Mouse (Mus musculus) layer of hippocampus, postnatal 36 days (tissue): ENCODE measurements around the gene Psmb2. TPM values are rescaled to one million over a fixed set of nuclear protein-coding genes. Genes with fewer than 3 reads are reported as not detected.

Source experiments
- DNase-seq, 2 experiments: peaks; one replicate each; pipeline ENCODE4 v3.0.0; 2022
- total RNA-seq, 2 experiments: library from RNA; stranded (reverse); gene quantifications; 2 replicates each; pipeline ENCODE4 v1.2.3; 2021

Gene Psmb2
- 100 to 1,000 TPM; 103 to 111 TPM for total RNA-seq

DNA sequence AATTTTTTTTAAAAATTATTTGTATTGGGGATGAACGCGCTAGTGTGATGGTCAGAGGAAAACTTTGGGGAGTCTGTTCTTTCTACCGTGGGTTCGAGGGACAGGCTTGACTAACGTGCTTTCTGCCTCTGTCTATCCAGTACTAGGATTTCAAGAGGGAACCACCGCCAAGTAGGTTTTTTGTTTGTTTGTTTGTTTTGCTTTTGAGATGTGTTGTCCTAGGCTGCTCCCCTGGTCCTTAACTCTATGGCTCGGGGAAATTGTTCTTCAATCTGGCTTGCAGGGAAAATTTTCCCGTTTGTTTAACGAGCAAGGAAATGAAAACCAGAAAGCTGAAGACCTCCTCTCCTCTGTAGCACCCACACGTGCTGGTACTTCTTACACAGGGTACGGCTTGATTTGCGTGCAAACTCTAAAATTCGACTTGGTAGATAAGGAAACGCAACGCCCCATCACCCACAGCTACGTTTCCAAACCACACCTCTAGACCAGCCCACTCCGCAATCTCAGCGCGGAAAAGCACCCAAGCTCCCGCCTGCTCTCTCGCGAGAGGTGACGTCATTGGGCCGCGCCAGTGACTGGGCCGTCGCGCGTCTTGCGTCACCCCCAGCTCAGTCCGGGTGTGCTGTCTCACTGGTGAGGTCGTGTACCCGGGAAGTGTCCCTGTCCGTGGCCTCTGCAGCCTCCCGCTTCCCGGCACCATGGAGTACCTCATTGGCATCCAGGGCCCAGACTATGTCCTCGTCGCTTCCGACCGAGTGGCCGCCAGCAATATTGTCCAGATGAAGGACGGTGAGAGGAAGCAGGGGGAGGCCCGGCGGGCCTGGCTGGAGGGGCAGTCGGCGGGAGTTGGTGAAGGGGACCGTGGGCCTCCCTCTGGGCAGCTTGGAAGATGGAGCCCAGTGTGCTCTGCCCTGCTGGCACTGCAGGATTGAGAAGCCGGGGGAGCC lies at the start of gene Psmb2:
Gene Psmb2, plus strand, starts transcription at position 577 of the 950 bp plus-strand sequence.
- DNase-seq: peak; percentile 98

DNA sequence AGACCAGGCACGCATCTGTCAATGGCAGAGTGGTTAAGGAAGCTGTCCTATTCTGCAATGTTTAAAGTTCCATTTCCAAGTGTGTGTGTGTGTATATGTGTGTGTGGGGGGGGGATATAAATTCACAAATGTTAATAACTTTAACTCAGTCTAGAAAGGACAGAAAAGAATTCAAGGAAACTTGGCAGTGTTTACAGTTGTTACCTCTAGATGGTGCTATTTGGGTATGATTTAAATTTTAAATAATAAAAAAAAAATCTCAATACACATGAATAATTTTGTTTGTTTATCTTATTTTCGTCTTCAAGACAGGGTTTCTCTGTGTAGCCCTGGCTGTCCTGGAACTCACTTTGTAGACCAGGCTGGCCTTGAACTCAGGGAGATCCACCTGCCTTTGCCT lies 45.5 kb upstream of the Psmb2 start:
- DNase-seq: no peak

DNA sequence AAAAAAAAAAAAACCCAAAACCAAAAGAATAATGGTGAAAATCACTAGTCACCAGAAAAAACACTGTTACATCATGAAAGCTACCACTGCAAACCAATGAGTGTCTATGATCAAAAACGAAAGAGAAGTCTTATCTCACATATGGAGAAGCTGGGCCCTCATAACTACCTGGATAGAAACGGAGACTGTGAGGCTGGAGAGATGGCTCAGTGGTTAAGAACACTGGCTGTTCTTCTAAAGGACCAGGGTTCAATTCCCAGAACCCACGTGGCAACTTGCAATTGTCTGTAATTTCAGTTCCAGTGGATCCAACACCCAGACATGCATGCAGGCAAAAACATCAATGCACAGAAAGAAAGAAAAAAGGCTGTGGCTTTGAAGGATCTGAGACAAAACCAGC lies 44.8 kb upstream of the Psmb2 start:
- DNase-seq: no peak

DNA sequence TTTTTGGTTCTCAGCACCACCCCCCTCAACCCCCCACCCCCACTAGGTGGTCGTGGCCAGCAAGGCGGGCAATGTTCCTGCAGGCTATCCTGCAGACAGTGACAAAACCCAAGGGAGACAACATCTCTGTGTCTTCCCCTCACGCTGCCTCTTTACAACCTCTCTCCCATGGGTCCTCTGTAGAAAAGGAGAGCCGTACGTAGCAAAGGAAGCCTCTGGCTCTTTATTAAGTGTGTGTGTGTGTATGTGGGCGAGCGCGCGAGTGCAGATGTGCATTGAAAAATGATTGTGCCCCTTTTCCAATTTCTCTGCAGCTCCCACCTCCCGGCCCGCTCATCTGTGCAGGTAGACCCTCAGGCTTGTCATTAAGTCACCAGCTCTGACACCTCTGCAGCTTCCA lies 41.1 kb upstream of the Psmb2 start:
- no peak for DNase-seq

DNA sequence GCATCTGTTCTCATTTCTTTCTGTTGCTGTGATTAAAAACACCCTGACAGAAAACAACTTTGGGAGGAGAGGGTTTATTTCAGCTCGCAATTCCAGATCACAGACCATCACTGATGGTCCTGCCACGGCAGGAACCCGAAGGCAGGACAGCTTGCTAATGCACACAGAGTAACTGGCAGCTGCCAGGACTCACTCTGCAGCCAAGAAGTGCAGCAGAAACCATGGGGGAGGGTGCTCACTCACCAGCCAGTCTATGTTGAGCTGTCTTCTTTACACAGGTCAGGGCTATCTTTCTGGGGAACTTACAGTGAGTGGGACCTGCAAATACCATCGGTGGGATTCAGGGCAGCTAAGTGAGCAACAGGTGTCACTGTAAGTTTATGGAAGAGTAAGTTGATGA lies 40.0 kb upstream of the Psmb2 start:
- DNase-seq: no peak

DNA sequence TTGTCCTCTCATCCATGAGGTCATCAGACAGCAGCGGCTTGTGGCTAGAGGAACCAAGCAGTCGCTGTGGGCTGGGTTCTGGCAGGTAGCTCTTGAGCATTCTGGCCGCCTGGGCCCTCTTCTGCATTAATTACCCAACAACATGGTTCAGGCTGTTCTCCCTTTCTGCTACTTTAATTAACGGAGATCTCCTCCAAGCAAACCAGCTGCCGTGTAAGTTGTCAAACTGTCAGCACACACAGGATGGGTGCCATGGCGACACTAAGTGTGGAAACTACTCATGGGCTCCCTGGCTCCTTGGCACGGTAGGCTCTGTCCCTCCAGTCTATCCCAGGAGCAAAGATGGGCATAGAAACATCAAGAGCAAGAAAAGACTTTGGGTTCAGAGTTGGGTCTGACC lies 38.1 kb upstream of the Psmb2 start:
- DNase-seq: peak; percentile 16 to 27

DNA sequence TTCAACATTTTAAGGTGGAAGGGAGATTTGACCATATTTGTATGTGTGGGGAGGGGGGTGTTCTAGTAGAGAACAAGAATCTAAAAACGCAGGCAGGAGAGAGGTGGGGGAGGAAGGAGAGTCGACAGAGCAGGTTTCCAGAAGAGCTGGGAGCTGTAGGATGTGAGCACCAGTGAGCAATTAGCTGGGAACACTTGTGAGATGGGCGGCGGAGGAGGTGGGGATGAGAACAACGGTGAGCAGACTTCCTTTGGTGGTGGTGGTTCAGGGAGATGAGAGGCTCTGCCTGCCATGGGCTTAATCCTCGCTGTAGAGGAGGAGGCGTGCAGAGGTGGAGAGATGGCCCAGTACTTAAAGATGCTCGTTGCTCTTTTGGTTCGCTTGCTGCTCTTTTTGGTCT lies 35.5 kb upstream of the Psmb2 start:
- DNase-seq: peak in 1 of 2 experiments; percentile 3

DNA sequence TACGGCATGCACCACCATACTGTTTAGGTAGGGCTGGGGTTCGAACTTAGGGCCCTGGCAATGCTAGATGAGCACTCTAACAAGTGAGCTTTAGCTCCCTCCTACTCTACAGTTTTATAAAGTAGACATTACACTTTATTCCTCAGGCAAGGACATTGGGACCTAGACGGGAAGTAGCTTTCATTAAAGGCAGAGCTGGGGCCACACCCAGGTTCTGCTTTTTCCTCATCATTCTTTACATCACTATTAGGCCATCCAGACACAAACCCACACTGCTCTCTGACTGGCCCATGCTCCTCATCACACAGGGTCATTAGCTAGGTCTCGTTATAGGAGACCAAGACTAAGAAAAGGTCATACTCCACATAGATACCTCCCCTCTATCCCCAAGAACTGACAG lies 33.6 kb upstream of the Psmb2 start:
- no peak for DNase-seq

DNA sequence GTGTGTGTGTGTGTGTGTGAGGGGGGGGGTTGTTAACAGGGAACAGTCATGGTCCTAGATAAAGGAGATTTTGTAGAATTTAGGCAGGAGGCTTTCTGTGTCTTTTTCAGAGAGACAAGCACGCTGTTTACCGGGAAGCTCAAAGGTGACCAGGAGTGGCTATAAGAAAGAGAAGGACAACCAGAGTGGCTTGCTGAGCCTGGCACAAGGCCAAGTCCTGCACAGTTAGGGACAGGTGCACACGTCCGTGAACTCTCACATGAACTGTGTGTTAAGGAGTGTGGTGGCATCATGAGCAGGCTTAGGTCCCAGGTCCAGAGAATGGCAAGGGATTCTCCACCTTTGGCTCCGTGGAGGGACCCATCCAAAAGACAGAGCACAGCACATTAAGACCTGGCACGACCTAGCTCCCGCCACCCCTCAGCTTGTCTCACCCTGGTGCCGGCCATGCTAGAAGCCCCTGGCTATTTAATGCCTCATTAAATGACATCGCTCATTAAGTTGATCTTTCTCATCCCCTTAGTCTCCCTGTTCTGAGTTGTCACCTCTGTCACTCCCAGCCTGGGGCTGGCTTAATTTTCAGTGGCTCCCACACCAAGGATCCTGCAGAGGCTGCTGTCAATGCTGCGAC lies 33.0 kb upstream of the Psmb2 start:
- no peak for DNase-seq

DNA sequence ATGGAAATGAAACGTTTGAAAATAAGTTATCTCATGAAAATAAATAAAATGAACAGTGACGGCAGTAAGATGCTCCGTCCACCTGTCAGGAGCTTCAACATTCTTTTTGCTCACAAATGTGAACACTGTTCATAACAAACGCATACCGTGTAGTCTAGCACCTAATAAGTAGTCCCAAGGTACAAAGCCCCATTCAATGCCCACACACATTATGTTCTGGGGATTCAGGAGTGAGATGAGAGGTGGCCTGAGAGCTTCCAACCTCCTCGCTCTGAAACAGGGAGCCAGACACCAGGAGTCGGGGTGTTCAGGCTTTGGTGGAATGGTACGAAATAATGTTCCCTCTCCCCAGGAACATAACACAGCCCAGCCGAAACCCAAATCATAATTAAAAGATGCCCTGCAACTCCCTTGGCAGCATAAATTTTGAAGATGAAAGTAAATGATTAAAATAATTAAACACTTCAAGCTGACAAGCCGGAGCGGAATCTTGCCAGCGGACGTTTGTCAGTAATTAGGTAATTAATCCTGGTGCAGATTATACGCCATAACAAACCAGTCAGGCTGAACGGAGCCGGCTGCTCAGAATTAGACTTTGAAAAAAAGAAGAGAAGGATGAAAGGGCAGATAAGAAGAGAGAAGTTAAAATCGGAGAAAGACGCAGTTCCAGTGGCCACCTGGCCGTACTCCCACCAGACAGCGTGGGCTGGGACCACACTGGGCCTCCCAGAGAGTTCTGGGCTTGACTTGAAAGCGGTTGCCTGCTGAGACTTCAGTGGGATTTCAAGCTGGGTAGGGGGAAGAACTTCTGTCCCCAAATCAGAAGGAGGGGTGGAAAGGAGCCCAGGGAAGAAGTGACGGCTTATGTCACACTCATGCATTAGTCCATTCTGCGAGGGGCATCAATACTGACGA lies 29.2 kb upstream of the Psmb2 start:
- DNase-seq: peak in 1 of 2 experiments; percentile 16

DNA sequence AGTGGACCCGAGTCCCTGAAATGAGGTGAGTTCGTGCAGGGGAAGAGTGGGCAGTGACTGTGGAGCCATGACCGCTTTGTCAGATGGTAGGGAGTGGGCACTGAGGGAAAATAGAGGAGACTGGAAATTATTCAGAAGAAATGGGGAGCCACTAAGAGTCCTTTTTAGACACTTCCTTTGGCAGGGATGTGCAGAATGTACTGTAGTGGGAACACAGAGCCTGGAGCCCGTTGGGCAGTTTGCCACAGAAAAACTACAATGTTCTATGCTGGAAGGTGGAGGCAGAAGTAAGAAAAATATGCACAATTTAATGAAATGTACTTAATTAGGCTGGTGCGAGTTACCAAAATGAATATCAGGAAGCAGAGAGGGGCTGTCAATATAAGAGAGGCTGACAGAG lies 24.3 kb upstream of the Psmb2 start:
- DNase-seq: peak; percentile 26

DNA sequence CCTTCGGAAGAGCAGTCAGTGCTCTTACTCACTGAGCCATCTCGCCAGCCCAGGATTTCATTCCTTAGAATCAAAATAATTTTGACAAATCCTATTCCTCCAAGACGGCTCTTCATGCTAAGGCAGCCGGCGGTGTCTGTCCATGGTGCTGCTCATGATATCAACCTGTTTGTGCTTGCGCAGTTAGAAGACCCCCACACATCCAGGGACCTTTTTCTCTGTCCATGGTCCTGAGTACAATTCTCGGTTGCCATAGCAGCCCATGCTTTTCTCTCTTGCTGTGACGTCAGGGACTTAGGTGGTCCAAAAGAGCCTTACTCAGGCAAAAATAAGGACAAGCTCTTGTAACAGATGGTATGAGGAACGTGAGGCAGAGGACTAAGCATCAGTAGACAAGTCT lies 22.1 kb upstream of the Psmb2 start:
- no peak for DNase-seq

DNA sequence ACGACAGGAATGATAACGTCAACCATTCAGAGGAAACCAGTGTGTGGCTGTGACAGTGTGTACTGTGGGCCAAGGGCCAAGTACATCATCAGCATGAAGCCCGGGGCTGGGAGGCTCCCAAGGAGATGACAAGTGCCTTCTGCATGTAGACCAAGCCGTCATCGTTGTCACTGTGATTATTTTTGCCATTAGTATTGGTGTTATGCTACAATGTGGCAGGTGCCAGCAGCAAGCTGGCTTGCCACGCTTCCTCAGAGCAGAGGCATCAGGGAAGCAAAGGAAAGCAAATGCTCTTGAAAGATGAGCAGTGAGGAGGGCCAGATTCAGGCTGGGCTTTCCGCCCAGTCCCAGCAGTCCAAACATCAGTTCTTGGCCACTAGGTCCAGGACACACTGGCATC lies 16.2 kb upstream of the Psmb2 start:
- DNase-seq: peak; percentile 45 to 67

DNA sequence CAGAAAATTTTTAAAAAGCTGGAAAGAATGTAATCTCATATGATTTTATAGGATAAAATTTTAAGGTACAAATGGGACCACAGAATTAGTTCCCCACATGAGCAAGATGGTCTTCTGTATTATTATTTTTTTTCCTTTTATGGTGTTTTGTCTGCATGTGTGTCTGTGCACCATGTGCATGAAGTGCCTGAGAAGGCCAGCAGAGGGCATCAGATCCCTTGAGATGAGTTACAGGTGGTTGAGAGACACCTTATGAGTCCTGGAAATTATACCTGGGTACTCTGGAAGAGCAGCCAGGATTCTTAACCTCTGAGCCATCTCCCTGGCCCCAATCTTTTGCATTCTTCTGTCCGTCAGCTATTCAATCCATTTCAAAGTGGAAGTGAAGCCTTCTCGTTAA lies 10.4 kb upstream of the Psmb2 start:
- no peak for DNase-seq

DNA sequence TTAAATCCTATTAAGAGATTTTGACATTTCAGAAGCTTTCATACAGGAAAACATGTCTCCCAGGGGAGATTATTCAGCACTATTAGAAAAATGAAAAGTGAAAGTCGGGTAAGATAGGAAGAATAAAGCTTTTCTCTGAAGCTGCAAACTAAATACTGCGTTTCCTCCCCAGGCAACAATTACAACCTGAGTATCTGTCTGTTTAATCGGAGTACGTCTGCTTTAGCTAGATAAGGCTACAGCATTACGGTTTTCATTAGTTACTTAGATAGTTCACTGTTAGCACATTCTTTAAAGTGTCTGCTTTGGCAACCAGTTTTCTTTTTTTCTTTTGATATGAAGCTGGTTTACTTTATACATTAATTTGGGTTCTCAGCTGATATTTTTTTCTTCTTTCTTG lies 4.9 kb downstream of the Psmb2 start:
- no peak for DNase-seq

DNA sequence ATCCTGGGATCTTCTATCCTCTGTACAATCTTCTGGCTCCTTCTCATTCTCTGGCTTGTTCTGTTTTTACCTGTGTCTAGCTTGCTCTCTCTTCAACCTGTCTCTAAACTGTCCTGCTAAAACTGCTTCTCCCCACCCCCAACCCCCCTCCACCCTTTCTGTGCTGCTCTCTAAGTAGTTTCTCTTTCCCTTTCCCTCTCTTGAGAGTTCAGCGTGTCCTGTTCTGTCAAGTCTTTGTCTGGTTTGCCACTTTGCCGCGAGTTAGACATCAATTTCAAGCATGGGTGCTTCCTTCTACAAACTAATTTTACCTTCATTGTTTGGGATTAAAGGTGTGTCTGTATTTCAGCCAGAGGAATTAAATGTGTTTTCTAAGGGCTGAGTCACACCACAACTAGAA lies 5.7 kb downstream of the Psmb2 start:
- DNase-seq: no peak

DNA sequence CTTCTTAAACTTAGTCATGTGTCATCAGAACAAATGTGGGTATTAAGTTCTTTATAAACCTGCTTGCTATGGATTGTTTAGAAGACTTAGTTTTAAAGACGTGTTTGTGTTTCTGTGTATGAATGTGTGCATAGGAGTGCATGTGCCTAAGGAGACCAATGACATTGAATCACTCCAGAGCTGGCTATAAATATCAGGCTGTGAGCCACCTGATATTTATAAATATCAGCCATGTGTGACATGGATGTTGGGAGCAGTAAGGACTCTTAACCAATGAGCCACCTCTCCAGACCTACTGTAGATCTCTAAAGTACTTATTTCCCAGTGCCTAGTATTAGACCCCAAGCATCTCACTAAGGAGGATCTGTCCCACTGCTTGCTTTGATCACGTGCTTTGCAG lies 12.0 kb downstream of the Psmb2 start:
- no peak for DNase-seq

DNA sequence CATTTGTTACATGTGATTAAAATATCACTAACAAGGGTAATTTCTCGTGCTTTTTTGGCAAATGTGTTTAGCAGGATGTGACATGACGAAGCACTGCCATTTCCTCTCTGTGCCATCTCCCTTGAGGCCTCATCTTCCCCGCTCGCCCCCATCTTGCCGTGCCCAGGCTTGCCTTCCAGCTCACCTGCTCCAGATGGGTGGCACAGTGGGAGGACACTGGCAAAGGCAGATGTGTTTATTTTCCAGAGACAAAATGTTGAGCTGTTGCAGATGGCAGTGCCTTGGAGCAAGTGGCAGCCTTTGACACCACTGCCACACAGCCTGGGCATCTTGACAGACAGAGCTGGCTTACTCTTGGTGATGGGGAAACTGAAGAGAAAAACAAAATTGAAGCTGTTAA lies 15.6 kb downstream of the Psmb2 start:
- DNase-seq: no peak

DNA sequence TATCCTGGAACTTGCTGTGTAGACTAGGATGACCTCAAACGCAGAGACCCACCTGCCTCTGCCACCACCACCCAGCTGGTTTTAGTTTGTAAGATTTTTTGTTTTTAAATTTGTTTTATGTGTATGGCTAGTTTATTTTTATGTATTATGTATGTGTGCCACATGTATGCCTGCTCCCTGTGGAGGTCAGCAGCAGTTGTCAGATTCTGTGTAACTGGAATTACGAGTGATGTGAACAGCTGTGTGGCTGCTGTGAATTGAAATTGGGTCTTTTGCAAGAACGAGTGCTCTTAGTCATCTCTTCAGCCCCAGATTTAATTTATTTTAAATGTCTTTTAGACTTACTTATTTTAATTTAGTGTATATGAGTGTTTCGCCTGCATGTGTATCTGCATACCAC lies 19.5 kb downstream of the Psmb2 start:
- DNase-seq: no peak

DNA sequence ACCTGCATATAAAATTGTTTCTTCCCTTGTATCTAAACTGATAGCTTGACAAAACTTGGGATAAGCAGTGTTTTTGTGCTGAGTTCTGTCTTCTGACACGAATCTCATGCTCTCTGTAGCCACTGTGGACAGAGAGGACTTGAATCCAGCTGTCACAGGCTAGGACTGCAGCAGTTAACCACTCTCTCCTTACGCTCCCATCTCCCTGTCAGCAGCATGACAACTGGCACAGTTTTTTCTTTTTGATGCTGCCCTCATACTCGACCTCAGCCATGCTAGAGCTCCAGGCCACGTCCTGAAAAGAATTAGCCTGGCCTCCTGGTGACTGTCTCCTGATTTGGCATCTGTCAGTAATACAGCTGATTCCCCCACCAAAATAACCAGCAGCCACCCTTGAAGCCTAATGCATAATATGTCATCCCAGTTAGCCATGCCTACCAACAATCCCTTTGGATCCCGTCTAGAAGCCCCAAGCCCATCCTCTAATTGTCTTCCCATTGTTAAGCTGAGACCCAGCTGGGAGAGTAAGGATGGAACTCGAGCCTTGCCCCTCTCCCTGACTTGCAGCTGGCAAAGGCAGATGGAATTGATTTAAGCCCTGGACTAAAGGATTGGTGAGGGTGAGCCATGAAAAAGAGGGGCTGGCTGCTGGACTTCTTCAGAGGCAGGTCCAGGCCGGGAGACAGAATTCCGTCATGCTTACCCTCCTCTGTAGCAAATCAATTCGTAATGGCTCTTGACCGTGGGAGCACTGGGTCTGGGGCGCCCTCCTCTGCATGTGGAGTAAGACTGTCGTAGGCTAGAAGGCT lies 29.4 kb downstream of the Psmb2 start:
- no peak for DNase-seq

DNA sequence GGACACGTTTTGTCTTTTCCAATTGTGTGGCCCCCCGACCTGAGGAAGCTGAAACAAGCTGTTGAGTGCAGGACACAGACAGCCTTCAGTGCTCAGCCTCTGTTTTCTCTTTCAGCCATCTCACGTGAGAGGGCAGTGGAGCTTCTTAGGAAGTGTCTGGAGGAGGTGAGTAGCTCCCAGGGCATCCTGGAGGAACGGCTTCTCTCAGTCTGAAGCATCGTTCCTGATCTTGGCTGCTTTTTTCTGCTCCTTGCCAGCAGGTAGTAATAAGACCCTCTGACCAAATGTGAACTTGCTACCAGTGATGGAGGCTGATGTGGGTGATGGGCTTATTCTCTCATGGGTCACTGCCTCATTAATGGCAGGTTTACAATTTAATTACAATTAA lies 30.0 kb downstream of the Psmb2 start:
- no peak for DNase-seq

DNA sequence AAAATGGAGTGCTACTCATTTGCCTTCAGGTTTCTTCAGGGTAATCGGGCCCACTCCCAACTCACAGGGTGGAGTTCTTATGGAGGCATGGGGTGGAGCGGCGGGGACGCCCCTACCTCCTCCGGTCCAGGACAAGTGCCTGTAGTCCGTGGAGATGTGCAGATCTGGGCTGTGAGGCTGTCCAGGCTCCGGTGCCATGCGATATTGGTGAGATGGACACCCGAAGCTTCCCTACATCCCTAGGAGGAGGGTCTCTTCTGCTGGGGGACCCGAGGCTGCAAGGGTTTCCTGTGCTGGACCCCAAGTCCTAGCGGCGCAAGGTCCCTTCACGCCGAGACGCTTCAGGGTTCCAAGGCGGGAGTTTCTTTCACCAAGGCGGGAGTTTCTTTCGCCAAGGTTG lies 54.7 kb downstream of the Psmb2 start:
- DNase-seq: no peak
